Mouse (Mus musculus) inflammation-experienced regulatory T-cells, adult 6 months (primary cell): Measurements from ENCODE around the gene Fanca. TPM values are rescaled to one million over a fixed set of nuclear protein-coding genes. Genes with fewer than 3 reads are reported as not detected.
"Not testable (repeated sequence)": the region's sequence is repeated elsewhere in the genome, so short reads cannot be mapped to it uniquely, and the experiment has no call there.

ENCODE experiments used
- ATAC-seq: one replicate; pipeline ENCODE4 v1.8.0; 2017
- polyA plus RNA-seq, 3 experiments: library from polyadenylated mRNA; unstranded; fragments of 100-300 nt; shearing (Covaris generic); gene quantifications; one replicate each; pipeline ENCODE4 v1.2.1; 2017

Fanca gene
- polyA plus RNA-seq, 3 experiments from 2014 or later: 5.1 to 9.2 (median 5.2) TPM

- ATAC-seq: no peak
Measured at GRCm38 (mm10) chr8:123330701-123331100, 12.3 kb upstream of the Fanca start.

GRCm38 (mm10) chr8:123329961-123330360, 11.6 kb upstream of the Fanca start:
- no peak for ATAC-seq

GRCm38 (mm10) chr8:123329350-123329749, 11.0 kb upstream of the Fanca start:
- ATAC-seq: no peak

GRCm38 (mm10) chr8:123328552-123328951, 10.2 kb upstream of the Fanca start:
- ATAC-seq: no peak

- peak; percentile 33 for ATAC-seq
Measured at GRCm38 (mm10) chr8:123319522-123320164, 1.3 kb upstream of the Fanca start.

- no peak for ATAC-seq
Measured at GRCm38 (mm10) chr8:123317781-123318466, 452 bp downstream of the Fanca start.

GRCm38 (mm10) chr8:123308738-123309137, 9.6 kb downstream of the Fanca start:
- ATAC-seq: no peak

GRCm38 (mm10) chr8:123298301-123298700, 20.1 kb downstream of the Fanca start:
- no peak for ATAC-seq

GRCm38 (mm10) chr8:123292785-123293184, 25.6 kb downstream of the Fanca start:
- ATAC-seq: no peak

- ATAC-seq: no peak
Measured at GRCm38 (mm10) chr8:123292281-123292680, 26.1 kb downstream of the Fanca start.

GRCm38 (mm10) chr8:123291716-123292115, 26.7 kb downstream of the Fanca start:
- no peak for ATAC-seq

GRCm38 (mm10) chr8:123290679-123291078, 27.7 kb downstream of the Fanca start:
- no peak for ATAC-seq

- ATAC-seq: no peak
Measured at GRCm38 (mm10) chr8:123290166-123290565, 28.2 kb downstream of the Fanca start.

GRCm38 (mm10) chr8:123287362-123287761, 31.0 kb downstream of the Fanca start:
- ATAC-seq: no peak

- ATAC-seq: no peak
Measured at GRCm38 (mm10) chr8:123284493-123284892, 33.9 kb downstream of the Fanca start.

- ATAC-seq: no peak
Measured at GRCm38 (mm10) chr8:123283991-123284390, 34.4 kb downstream of the Fanca start.

- not testable (repeated sequence) for ATAC-seq
Measured at GRCm38 (mm10) chr8:123282994-123283393, 35.4 kb downstream of the Fanca start.

- ATAC-seq: no peak
Measured at GRCm38 (mm10) chr8:123280302-123281094, 37.9 kb downstream of the Fanca start.

GRCm38 (mm10) chr8:123279828-123280227, 38.5 kb downstream of the Fanca start:
- no peak for ATAC-seq

GRCm38 (mm10) chr8:123278445-123278844, 39.9 kb downstream of the Fanca start:
- ATAC-seq: no peak

- no peak for ATAC-seq
Measured at GRCm38 (mm10) chr8:123275096-123275495, 43.3 kb downstream of the Fanca start.

- no peak for ATAC-seq
Measured at GRCm38 (mm10) chr8:123274447-123274846, 43.9 kb downstream of the Fanca start.

GRCm38 (mm10) chr8:123271901-123272300, 46.5 kb downstream of the Fanca start:
- ATAC-seq: no peak

GRCm38 (mm10) chr8:123271147-123271546, 47.2 kb downstream of the Fanca start:
- no peak for ATAC-seq
